Mouse (Mus musculus) liver, adult 2 months (tissue): ENCODE results near the gene Olfr521.
"Not testable (repeated sequence)": the region's sequence is repeated elsewhere in the genome, so short reads cannot be mapped to it uniquely, and the experiment has no call there.

Experiments
- CTCF ChIP-seq: fragments of 200-500 bp; IDR thresholded peaks from 2 replicates; pipeline ENCODE4 v1.5.1; 2011; ENCODE audit warnings: low read depth, low read length, control low read depth
- POLR2A ChIP-seq: fragments of 200-500 bp; IDR thresholded peaks from 2 replicates; pipeline ENCODE4 v1.6.1; 2011; ENCODE audit warnings: low read length, control low read depth; ENCODE audit not compliant: insufficient read depth; ENCODE audit errors: extremely low read depth

DNA sequence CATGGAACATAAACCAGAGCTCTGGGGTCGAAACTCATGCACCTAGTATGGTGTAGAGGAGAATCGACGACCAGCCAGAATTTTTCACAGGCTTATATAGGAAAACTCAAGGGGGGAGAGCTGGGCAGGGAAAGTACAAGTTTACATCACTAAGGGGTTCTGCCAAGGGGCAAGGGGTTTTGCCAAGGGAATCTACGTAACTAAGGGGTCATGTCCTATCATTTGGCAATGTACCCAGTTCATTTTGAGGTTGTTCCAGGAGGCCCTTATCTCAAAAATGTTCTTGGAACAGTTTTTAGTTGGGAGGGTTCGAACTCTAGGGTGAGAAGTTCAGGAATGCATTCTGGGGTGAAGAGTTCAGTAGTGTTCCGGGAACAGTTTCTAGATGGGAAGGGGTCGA is 43.7 kb downstream of the Olfr521 start:
- TF ChIP-seq CTCF, POLR2A: not testable (repeated sequence)
